Comparison of ENCODE assay signal across 9 mouse cellular contexts in genomic region chr17:24540375-24540774, GRCm38 (mm10). TPM values are rescaled to one million over a fixed set of nuclear protein-coding genes. Genes with fewer than 3 reads are reported as not detected.
DNase-seq lines count a peak whose midpoint lies in the region; ATAC-seq lines count a peak whose summit lies in the region.
"Had no signal": no experiment of that assay in that cellular context is flagged by ENCODE, and none has a peak within 500 bp of the region (broad histone marks: within the 10 kb centered on the region; RNA-seq: fewer than 3 reads in every experiment).

No protein-coding gene starts in this region.

- peaks cover 6% of the 10 kb centered on the region; the same call in 1 of the 2 replicates for H3K27me3 ChIP-seq in heart, embryonic 11.5 days (ENCODE audit: control insufficient read depth, insufficient read depth, low read length)
- H3K27me3 ChIP-seq in embryonic facial prominence, embryonic 11.5 days (ENCODE audit: control insufficient read depth, insufficient read depth, low read length) = no peaks in the 10 kb centered on the region
- H3K27me3 ChIP-seq: hindbrain, embryonic 15.5 days had no signal

- 10% methylated on average over 3 of the region's 3 CpGs for WGBS in heart, embryonic 11.5 days (ENCODE audit: insufficient replicate concordance)
- 6% methylated on average over 3 of the region's 3 CpGs for WGBS in embryonic facial prominence, embryonic 11.5 days

- H3K4me1 ChIP-seq in heart, embryonic 11.5 days (ENCODE audit: control insufficient read depth, insufficient read depth, low read length) = no peaks in the 10 kb centered on the region
- H3K4me1 ChIP-seq in embryonic facial prominence, embryonic 11.5 days (ENCODE audit: control insufficient read depth, insufficient read depth, low read length) = no peaks in the 10 kb centered on the region; the same call in 1 of the 2 replicates

- H3K4me3 ChIP-seq in heart, embryonic 11.5 days (ENCODE audit: low read depth, low read length) = no peak overlapping the region
- no peak overlapping the region for H3K4me3 ChIP-seq in embryonic facial prominence, embryonic 11.5 days (ENCODE audit: low read depth, low read length)
- H3K4me3 ChIP-seq: hindbrain, embryonic 15.5 days had no signal

- peak; percentile 94 for DNase-seq in heart, adult 11 months
- DNase-seq in CD8-positive naive resting alpha-beta T cell, adult 2 months (ENCODE audit: low read depth in 2 of 2, low spot score in 2 of 2) = peak; percentile 52 to 63
- peak; percentile 81 for DNase-seq in embryonic facial prominence, embryonic 11.5 days (ENCODE audit: low spot score)
- peak; percentile 69 for DNase-seq in kidney, postnatal 10 days
- no peak for DNase-seq in layer of hippocampus, postnatal 10 days (ENCODE audit: low spot score in 2 of 2)
- DNase-seq in layer of hippocampus, adult 8-10 months (ENCODE audit: low spot score in 2 of 2) = no peak

- no peak overlapping the region for H3K4me2 ChIP-seq in heart, embryonic 11.5 days
- H3K4me2 ChIP-seq in embryonic facial prominence, embryonic 11.5 days (ENCODE audit: low read depth, low read length) = no peak overlapping the region
- H3K4me2 ChIP-seq: hindbrain, embryonic 15.5 days had no signal

- no peaks in the 10 kb centered on the region for H3K9me3 ChIP-seq in heart, embryonic 11.5 days (replicated peaks; ENCODE audit: control insufficient read depth, low read length)
- H3K9me3 ChIP-seq in embryonic facial prominence, embryonic 11.5 days (replicated peaks; ENCODE audit: control insufficient read depth, low read length) = no peaks in the 10 kb centered on the region
- H3K9me3 ChIP-seq: hindbrain, embryonic 15.5 days had no signal

- ATAC-seq in heart, embryonic 11.5 days (replicated peaks; ENCODE audit: insufficient number of reproducible peaks, low FRiP score, low TSS enrichment) = no peak
- no peak for ATAC-seq in embryonic facial prominence, embryonic 11.5 days (replicated peaks; ENCODE audit: insufficient number of reproducible peaks, low FRiP score, low TSS enrichment, low read depth)
- ATAC-seq in megakaryocyte progenitor cell, adult 5-6 weeks (replicated peaks; ENCODE audit: poor library complexity) = peak; percentile 99

- no peak overlapping the region for H3K9ac ChIP-seq in heart, embryonic 11.5 days (ENCODE audit: low read depth, low read length)
- H3K9ac ChIP-seq in embryonic facial prominence, embryonic 11.5 days (replicated peaks; ENCODE audit: low read length) = no peak overlapping the region
- H3K9ac ChIP-seq: hindbrain, embryonic 15.5 days had no signal

- no peaks in the 10 kb centered on the region for H3K36me3 ChIP-seq in heart, embryonic 11.5 days (ENCODE audit: control insufficient read depth, insufficient read depth, low read length)
- no peaks in the 10 kb centered on the region for H3K36me3 ChIP-seq in embryonic facial prominence, embryonic 11.5 days (replicated peaks; ENCODE audit: control insufficient read depth, insufficient read depth, low read depth, low read length)
- H3K36me3 ChIP-seq: hindbrain, embryonic 15.5 days had no signal

- no peak overlapping the region for H3K27ac ChIP-seq in heart, embryonic 11.5 days (ENCODE audit: low read depth, low read length)
- H3K27ac ChIP-seq in embryonic facial prominence, embryonic 11.5 days (replicated peaks; ENCODE audit: low read depth, low read length) = no peak overlapping the region
- H3K27ac ChIP-seq: hindbrain, embryonic 15.5 days had no signal

RNA-seq across cellular contexts. Expression of gene Rab26, which starts 6.4 kb away (rescaled TPM):
- polyA plus RNA-seq in heart, embryonic 11.5 days (2014; fragmentation: Nextera tagmentation; extraction: Ambion mirVana) = 1.1 and 1.9 TPM in 2 replicates
- 1.4 and 1.8 TPM in 2 replicates for polyA plus RNA-seq in embryonic facial prominence, embryonic 11.5 days (2014; fragmentation: Nextera tagmentation; extraction: Ambion mirVana)
- 0.12 and 0.17 TPM in 2 replicates for total RNA-seq in megakaryocyte progenitor cell, adult 5-6 weeks (2015)
- total RNA-seq in megakaryocyte progenitor cell, adult 5-6 weeks (2017) = 0.14 and 0.71 TPM in 2 replicates
- 10 to 100 TPM; 48.9 to 49.0 TPM for total RNA-seq in layer of hippocampus, postnatal 10 days (2021)
- 10 to 100 TPM; 63.4 to 66.7 (median 65.6) TPM for total RNA-seq in layer of hippocampus, adult 8-10 months (2022)

RNA-seq across cellular contexts. Expression of gene Pkd1, which starts 9.3 kb away (rescaled TPM):
- 8.9 and 9.2 TPM in 2 replicates for polyA plus RNA-seq in heart, embryonic 11.5 days (2014; fragmentation: Nextera tagmentation; extraction: Ambion mirVana)
- 9.6 and 16.6 TPM in 2 replicates for polyA plus RNA-seq in embryonic facial prominence, embryonic 11.5 days (2014; fragmentation: Nextera tagmentation; extraction: Ambion mirVana)
- 7.4 and 10.6 TPM in 2 replicates for total RNA-seq in megakaryocyte progenitor cell, adult 5-6 weeks (2015)
- 6.2 and 15.1 TPM in 2 replicates for total RNA-seq in megakaryocyte progenitor cell, adult 5-6 weeks (2017)
- total RNA-seq in layer of hippocampus, postnatal 10 days (2021) = 10 to 100 TPM; 61.6 to 91.2 TPM
- total RNA-seq in layer of hippocampus, adult 8-10 months (2022) = 100 to 1,000 TPM in 1 of 4 experiments, 10 to 100 TPM in 3; 72.1 to 120 (median 88.4) TPM

RNA-seq across cellular contexts. Expression of gene Traf7, which starts 12.6 kb away (rescaled TPM):
- 72.3 and 80.1 TPM in 2 replicates for polyA plus RNA-seq in heart, embryonic 11.5 days (2014; fragmentation: Nextera tagmentation; extraction: Ambion mirVana)
- polyA plus RNA-seq in embryonic facial prominence, embryonic 11.5 days (2014; fragmentation: Nextera tagmentation; extraction: Ambion mirVana) = 86.1 and 88.2 TPM in 2 replicates
- 50.9 and 54.7 TPM in 2 replicates for total RNA-seq in megakaryocyte progenitor cell, adult 5-6 weeks (2015)
- 91.7 and 98.9 TPM in 2 replicates for total RNA-seq in megakaryocyte progenitor cell, adult 5-6 weeks (2017)
- total RNA-seq in layer of hippocampus, postnatal 10 days (2021) = 100 to 1,000 TPM; 110 to 112 TPM
- total RNA-seq in layer of hippocampus, adult 8-10 months (2022) = 100 to 1,000 TPM in 2 of 4 experiments, 10 to 100 TPM in 2; 82.9 to 106 (median 97.4) TPM

RNA-seq across cellular contexts. Expression of gene Caskin1, which starts 52.0 kb away (rescaled TPM):
- 0.40 and 0.49 TPM in 2 replicates for polyA plus RNA-seq in heart, embryonic 11.5 days (2014; fragmentation: Nextera tagmentation; extraction: Ambion mirVana)
- 2.6 and 2.8 TPM in 2 replicates for polyA plus RNA-seq in embryonic facial prominence, embryonic 11.5 days (2014; fragmentation: Nextera tagmentation; extraction: Ambion mirVana)
- not detected in 2 replicates for total RNA-seq in megakaryocyte progenitor cell, adult 5-6 weeks (2015)
- total RNA-seq in megakaryocyte progenitor cell, adult 5-6 weeks (2017) = not detected in 2 replicates
- total RNA-seq in layer of hippocampus, postnatal 10 days (2021) = 100 to 1,000 TPM; 170 to 175 TPM
- total RNA-seq in layer of hippocampus, adult 8-10 months (2022) = 100 to 1,000 TPM; 134 to 172 (median 153) TPM

Comparison
In these comparisons a context has a peak if more than half of its experiments do, and no peak if none do; other contexts are left out.
1. DNase-seq: peak in heart, adult 11 months (single experiment), CD8-positive naive resting alpha-beta T cell, adult 2 months (2 of 2), embryonic facial prominence, embryonic 11.5 days (single experiment) and kidney, postnatal 10 days (single experiment); none in layer of hippocampus, postnatal 10 days (0 of 2) and layer of hippocampus, adult 8-10 months (0 of 2).
2. RNA of gene Rab26, which starts 6.4 kb away (total RNA-seq): 63.4 to 66.7 TPM in layer of hippocampus, adult 8-10 months and 48.9 to 49.0 TPM in layer of hippocampus, postnatal 10 days; 0.12 to 0.71 TPM in megakaryocyte progenitor cell, adult 5-6 weeks; every median in the first group is over 10 times any median in the second.